Mouse (Mus musculus) v-Abl transformed pro-B cells (cell line): ENCODE measurements around the gene Trappc1.
"Not testable (repeated sequence)": the region's sequence is repeated elsewhere in the genome, so short reads cannot be mapped to it uniquely, and the experiment has no call there.

Experiments used
- in situ Hi-C, 2 experiments: fragments of 400-800 bp; cut with MboI; formaldehyde crosslinking; loops; one replicate each; pipeline ENCODE4 v1.15.1; 2025; ENCODE audit not compliant: unreplicated experiment in 2 of 2

Trappc1 gene

DNA sequence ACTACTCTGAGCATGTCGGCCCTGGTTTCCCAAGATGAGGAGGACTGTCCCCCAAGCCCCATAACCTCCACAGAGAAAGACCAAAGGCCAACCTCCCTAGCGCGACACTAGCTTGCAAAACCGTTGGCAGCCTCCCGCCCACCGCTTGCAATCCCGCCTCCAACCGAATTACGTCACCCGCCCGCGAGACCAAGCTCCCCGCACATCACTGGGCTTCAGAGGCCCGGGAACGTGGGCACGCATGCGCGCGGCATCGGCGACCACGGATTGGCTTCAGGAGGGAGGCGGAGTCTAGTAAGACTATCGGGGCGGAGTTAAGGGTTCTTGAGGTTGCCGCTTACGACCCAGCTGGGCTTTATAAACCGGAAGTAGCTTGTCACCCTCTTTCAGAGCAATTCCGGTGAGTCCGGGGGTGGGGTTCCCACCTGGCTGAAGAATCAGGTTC, at the start of gene Trappc1, which contains the start of gene Cntrob:
TSS of gene Trappc1 (plus strand) at position 314 of the 445 bp plus-strand sequence.
TSS of gene Cntrob (minus strand) at position 109 of the 445 bp plus-strand sequence.
- in situ Hi-C loops: loop anchor here in 1 of 2 experiments (10.0 kb wide), 1 partner anchor 49 kb away; no protein-coding TSS in a partner anchor

GRCm38 (mm10) chr11:69275650-69276049, 48.1 kb upstream of the Trappc1 start:
- in situ Hi-C loops: loop anchor here in 1 of 2 experiments (10.0 kb wide), 1 partner anchor 49 kb away; the partner anchor contains the start of genes Cntrob, Kcnab3 and Trappc1

DNA sequence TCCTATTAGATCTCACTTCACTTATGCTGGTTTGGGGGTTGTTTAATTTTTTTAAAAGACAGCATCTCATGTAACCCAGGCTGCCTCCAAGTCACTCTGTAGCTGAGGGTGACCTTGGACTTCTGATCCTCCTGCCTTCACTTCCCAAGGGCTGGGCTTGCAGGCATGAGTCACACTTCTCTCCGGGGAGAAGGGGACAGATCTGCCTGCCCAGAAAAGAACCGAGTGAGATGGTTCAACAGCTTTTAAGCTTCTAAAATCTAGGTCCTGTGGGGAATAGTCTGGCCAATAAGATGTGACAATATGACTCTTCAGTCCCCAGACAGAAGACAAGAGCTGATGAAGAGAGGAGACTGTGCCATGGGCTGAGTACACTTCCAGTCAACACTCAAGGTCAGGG, 47.7 kb upstream of the Trappc1 start:
- in situ Hi-C loops: loop anchor here in 1 of 2 experiments (10.0 kb wide), 1 partner anchor 49 kb away; the partner anchor contains the start of genes Cntrob, Kcnab3 and Trappc1

- in situ Hi-C loops: loop anchor here in 1 of 2 experiments (10.0 kb wide), 1 partner anchor 48 kb away; the partner anchor contains the start of genes Cntrob, Kcnab3 and Trappc1
These were observed 46.5 kb upstream of the Trappc1 start for GRCm38 (mm10) chr11:69277267-69277666.

DNA sequence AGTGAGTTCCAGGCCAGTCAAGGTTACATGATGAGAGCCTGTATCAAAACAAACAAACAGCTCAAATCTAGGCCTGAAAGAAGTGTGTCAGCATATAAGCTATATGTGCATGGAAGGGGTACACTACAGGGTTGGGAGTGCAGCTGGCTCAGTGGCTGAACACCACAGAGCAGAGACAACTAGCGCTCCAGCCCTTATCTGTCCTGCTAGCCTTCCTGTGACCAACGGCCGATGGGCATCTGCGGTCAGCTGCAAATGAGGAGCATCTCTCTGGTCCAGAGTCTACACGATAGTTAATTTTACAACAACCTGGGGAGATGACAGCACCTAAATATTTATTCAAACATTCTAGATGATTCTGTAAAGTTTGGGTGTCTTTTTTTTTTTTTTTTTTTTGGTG, 32.7 kb upstream of the Trappc1 start:
- in situ Hi-C loops: no loop called here

GRCm38 (mm10) chr11:69295286-69295685, 28.5 kb upstream of the Trappc1 start:
- in situ Hi-C loops: no loop called here

- in situ Hi-C loops: no loop called here
These were observed 26.0 kb upstream of the Trappc1 start for GRCm38 (mm10) chr11:69297799-69298198.

- in situ Hi-C loops: no loop called here
These were observed 25.5 kb upstream of the Trappc1 start for GRCm38 (mm10) chr11:69298231-69298630.

DNA sequence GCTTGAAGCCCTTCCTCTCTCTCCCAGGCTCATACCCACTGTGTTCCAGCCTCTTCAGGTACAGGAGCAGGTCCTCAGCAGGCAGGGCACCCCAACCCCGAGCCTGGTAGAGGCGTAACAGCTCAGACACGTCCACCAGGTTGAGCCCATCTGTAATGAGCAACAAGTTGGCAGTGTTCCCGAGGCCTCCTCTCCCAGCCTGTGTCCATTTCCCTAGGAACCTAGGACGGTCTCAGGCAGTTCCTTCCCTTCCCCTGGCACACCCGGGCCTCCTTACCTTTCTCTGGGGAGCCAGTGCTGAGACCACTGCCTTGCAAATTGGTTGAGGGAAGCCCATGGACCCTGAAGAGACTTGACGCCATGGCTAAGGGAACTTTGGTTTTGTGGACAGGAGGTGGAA, 21.0 kb upstream of the Trappc1 start:
- in situ Hi-C loops: no loop called here

GRCm38 (mm10) chr11:69305291-69305690, 18.5 kb upstream of the Trappc1 start:
- in situ Hi-C loops: loop anchor here in 1 of 2 experiments (5.0 kb wide), 2 partner anchors 38 to 87 kb away; no protein-coding TSS in a partner anchor

- in situ Hi-C loops: loop anchor here in 1 of 2 experiments (5.0 kb wide), 2 partner anchors 39 to 86 kb away; no protein-coding TSS in a partner anchor
These were observed 17.7 kb upstream of the Trappc1 start for GRCm38 (mm10) chr11:69306039-69306438.

DNA sequence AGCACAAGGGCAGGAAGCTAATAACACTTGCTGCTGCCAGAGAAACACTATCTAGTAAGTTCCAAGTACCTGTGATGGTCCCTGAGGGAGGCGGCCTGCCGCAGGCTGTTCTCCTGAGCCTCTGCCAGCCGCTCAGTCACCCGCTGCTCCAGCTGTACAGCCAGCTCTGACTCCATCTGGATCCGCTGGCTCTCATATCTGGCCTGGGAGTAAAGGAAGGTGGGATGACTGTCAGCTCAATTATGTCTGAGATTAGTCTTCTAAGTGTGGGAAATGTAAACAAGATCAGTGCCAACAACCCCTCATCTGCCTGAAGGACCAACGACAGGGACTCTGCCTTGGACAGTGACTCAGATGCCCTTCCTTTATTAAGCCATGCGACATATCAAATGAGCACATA, 12.5 kb upstream of the Trappc1 start:
- in situ Hi-C loops: no loop called here

- in situ Hi-C loops: no loop called here
These were observed 7.4 kb upstream of the Trappc1 start for GRCm38 (mm10) chr11:69316361-69316760.

DNA sequence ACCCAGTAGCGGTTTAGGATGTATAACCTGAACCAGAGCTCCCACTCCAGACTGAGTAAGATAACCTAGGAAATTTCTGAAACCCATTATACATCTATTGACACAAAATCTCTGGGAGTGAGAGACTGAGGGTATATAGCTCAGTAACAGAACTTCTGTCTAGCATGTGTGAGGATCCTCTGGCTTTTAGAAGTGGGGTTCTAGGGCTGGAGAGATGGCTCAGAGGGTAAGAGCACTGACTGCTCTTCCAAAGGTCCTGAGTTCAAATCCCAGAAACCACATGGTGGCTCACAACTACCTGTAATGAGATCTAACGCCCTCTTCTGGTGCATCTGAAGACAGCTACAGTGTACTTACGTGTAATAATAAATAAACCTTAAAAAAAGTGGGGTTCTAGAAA, 5.8 kb upstream of the Trappc1 start:
- in situ Hi-C loops: not testable (repeated sequence)

DNA sequence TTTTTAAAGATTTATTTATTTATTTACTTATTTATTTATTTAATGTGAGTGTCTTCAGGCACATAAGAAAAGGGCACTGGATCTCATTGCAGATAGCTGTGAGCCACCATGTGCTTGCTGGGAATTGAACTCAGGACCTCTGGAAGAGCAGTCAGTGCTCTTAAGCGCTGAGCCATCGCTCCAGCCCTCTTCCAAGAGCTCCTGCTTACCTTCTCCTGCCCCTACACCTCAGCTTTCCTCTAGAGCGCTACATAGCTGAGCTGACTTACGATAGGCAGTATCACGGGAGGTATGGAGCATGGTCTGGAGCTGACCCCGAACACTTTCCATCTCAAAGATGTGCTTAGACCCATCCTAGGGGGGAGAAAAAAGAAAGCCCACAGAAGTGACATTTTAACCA, 2.2 kb upstream of the Trappc1 start:
- in situ Hi-C loops: loop anchor here in 1 of 2 experiments (10.0 kb wide), 1 partner anchor 47 kb away; no protein-coding TSS in a partner anchor

DNA sequence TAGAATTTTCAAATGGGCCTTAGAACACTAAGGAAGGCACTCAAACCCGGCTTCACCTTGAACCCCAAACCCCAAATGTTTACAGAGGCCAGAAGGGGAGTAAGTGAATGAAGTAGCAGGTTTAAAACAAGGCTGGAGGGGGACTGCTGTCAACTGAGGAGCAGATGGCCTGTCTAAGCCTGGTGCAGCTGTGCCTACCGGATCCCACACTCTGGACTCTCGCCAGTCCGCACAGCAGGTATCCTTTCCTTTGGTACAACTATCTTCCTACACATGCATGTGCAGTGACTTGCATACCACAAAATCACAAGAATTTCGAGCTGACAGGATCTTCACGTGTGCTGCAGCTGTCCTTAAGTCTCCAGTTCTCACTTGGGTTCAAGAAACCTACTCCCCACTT, 1.8 kb upstream of the Trappc1 start:
- in situ Hi-C loops: loop anchor here in 1 of 2 experiments (10.0 kb wide), 1 partner anchor 47 kb away; no protein-coding TSS in a partner anchor

- in situ Hi-C loops: loop anchor here in 1 of 2 experiments (10.0 kb wide), 1 partner anchor 48 kb away; no protein-coding TSS in a partner anchor
These were observed 898 bp upstream of the Trappc1 start for GRCm38 (mm10) chr11:69322693-69323471.

DNA sequence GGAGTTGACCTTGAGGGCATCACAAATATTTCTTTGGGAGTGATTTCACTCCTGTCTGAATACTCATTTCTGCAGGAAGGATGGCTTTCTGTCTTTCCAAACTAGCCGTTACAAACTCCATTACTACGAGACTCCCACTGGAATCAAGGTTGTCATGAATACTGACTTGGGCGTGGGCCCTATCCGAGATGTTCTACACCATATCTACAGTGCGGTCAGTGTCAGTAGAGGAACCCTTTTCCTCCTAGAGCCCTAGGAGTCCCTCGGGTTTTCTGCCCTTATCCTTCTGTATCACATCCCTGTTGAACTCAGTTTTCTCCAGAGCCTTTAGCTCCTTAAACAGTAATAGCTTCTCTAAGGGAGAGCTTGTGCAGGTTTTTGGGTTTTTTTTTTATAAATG, 969 bp downstream of the Trappc1 start:
- in situ Hi-C loops: loop anchor here in 1 of 2 experiments (10.0 kb wide), 1 partner anchor 50 kb away; no protein-coding TSS in a partner anchor

DNA sequence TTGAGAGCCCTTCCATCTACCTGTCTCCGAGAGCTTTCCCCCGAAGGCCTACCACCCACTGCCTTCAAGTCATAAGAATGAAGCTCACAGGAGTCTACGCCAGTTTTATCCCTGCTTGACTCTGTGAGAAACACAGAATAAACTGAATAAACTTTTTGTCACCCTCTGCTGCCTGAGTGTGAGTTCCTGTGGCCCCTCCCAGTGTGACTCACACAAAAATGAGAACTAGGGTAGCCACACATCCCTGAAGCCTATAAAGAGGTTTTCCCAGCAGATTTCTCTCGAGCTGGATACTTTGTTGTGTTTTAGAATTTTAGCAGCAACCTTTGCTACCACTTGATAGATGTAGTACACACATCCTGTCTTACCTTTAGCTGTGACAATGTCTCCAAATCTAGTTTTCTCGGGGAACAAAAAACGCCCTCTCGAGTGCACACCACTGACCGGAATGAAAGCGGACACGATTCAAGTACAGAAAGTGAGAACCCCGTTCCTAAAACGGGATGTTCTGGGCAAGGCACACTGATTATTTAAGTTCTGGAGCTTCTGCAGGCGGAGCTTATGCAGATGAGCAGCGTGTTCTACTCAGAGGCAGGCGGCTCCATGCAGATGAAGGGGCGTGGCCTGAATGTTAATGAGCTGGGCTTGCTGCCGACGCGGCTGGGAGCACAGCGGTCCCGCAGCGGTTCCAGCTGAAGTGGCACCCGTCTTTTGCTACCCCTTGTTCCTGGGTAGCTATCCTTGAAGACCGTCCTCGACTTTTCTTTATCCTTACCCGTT, 2.0 kb downstream of the Trappc1 start, which contains the start of gene Kcnab3:
TSS of gene Kcnab3 (plus strand) at position 631 of the 780 bp plus-strand sequence.
- in situ Hi-C loops: loop anchor here in 1 of 2 experiments (10.0 kb wide), 1 partner anchor 51 kb away; no protein-coding TSS in a partner anchor
